Mouse (Mus musculus) layer of hippocampus, adult 9-10 months (tissue): ENCODE data around the gene Bin2.
"Not testable (repeated sequence)": the region's sequence is repeated elsewhere in the genome, so short reads cannot be mapped to it uniquely, and the experiment has no call there.

Source experiments
- DNase-seq: peaks from one replicate; pipeline ENCODE4 v3.0.0; 2022; ENCODE audit warnings: low spot score

The Bin2 gene

GRCm38 (mm10) chr15:100615825-100616220 lies 53.5 kb downstream of the Bin2 start:
- no peak for DNase-seq

GRCm38 (mm10) chr15:100614996-100615824 lies 54.1 kb downstream of the Bin2 start, which contains the start of gene Dazap2:
TSS of gene Dazap2 (plus strand) at chr15:100615349.
- peak; percentile 89 for DNase-seq

- no peak for DNase-seq
Observed at GRCm38 (mm10) chr15:100614218-100614995, 54.9 kb downstream of the Bin2 start.

GRCm38 (mm10) chr15:100613584-100613983 lies 55.8 kb downstream of the Bin2 start:
- no peak for DNase-seq

- no peak for DNase-seq
Observed at GRCm38 (mm10) chr15:100612432-100612831, 56.9 kb downstream of the Bin2 start.

- no peak for DNase-seq
Observed at GRCm38 (mm10) chr15:100611951-100612350, 57.4 kb downstream of the Bin2 start.

- not testable (repeated sequence) for DNase-seq
Observed at GRCm38 (mm10) chr15:100606677-100607076, 62.7 kb downstream of the Bin2 start.

- DNase-seq = no peak
Observed at GRCm38 (mm10) chr15:100601669-100602068, 67.7 kb downstream of the Bin2 start.

- DNase-seq = no peak
Observed at GRCm38 (mm10) chr15:100600696-100601272, 68.6 kb downstream of the Bin2 start.

- DNase-seq = no peak
Observed at GRCm38 (mm10) chr15:100600047-100600695, 69.2 kb downstream of the Bin2 start.

- DNase-seq = no peak
Observed at GRCm38 (mm10) chr15:100599276-100600046, 69.9 kb downstream of the Bin2 start, which contains the start of gene Pou6f1. TSS of gene Pou6f1 (minus strand) at chr15:100599984.

GRCm38 (mm10) chr15:100598883-100599275 lies 70.5 kb downstream of the Bin2 start:
- no peak for DNase-seq

- DNase-seq = no peak
Observed at GRCm38 (mm10) chr15:100598287-100598882, 71.0 kb downstream of the Bin2 start.

GRCm38 (mm10) chr15:100592817-100593216 lies 76.5 kb downstream of the Bin2 start:
- no peak for DNase-seq
